Mouse (Mus musculus): ENCODE results near the gene Grik3.

DNA sequence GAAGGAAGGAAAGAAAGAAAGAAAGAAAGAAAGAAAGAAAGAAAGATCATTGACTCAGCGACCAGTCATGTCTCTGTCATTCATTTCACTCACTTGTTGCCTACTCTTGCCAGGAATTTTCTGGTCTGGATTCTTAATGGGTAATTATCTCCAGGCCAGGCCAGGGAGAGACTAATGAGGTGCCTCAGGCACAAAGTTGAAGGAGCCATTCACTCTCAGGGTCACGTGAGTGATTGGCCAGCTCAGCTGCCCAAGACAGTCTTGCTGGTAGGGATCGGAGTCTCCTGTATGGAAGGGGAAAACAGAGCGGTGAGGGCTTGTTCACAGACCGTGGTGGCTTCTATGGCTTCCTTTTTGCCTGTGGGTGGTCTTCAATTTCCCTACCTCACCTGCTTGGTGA, 82.5 kb downstream of the Grik3 start:
- TF ChIP-seq CTCF (IDR thresholded peaks at IDR 0.05 in 2 of 3, conservative IDR thresholded peaks at IDR 0.05 in 1 of 3; ENCODE audit: control insufficient read depth in 1 of 3, insufficient read depth in 1 of 3, low read depth in 2 of 3, low read length in 3 of 3, poor library complexity in 1 of 3, severe bottlenecking in 1 of 3) (no peak), MAZ (IDR thresholded peaks at IDR 0.05; ENCODE audit: low read depth, low read length) (no peak), RAD21 (IDR thresholded peaks at IDR 0.05; ENCODE audit: low read depth, low read length) (no peak), MEF2A (IDR thresholded peaks at IDR 0.05; ENCODE audit: extremely low read depth, insufficient replicate concordance, low read depth, low read length, poor library complexity, severe bottlenecking) (no peak), TAL1 (IDR thresholded peaks at IDR 0.05; ENCODE audit: low read length) (no peak), GABPA (IDR thresholded peaks at IDR 0.05; ENCODE audit: low read depth, low read length) (no peak), HCFC1 (IDR thresholded peaks at IDR 0.05; ENCODE audit: low read depth, low read length) (no peak), MYC (IDR thresholded peaks at IDR 0.05; ENCODE audit: low read depth, low read length) (no peak), MAX (IDR thresholded peaks at IDR 0.05; ENCODE audit: low read length) (no peak), KAT2A (conservative IDR thresholded peaks at IDR 0.05; ENCODE audit: low read depth, low read length) (no peak), CHD1 (IDR thresholded peaks at IDR 0.05; ENCODE audit: low read depth, low read length) (no peak), ZC3H11A (IDR thresholded peaks at IDR 0.05; ENCODE audit: low read depth, low read length) (no peak), ELF1 (IDR thresholded peaks at IDR 0.05; ENCODE audit: low read depth, low read length) (no peak)

Measured in MEL (cell line).